Mouse (Mus musculus): ENCODE data around the gene Sds.

Gene Sds

GRCm38 (mm10) chr5:120439887-120440670, 36.2 kb upstream of the Sds start:
- no peak for DNase-seq (ENCODE audit: extremely low read depth, low read depth)

- peak; percentile 60 for DNase-seq (ENCODE audit: extremely low read depth, low read depth)
These were observed 35.6 kb upstream of the Sds start for GRCm38 (mm10) chr5:120440733-120441132.

DNA sequence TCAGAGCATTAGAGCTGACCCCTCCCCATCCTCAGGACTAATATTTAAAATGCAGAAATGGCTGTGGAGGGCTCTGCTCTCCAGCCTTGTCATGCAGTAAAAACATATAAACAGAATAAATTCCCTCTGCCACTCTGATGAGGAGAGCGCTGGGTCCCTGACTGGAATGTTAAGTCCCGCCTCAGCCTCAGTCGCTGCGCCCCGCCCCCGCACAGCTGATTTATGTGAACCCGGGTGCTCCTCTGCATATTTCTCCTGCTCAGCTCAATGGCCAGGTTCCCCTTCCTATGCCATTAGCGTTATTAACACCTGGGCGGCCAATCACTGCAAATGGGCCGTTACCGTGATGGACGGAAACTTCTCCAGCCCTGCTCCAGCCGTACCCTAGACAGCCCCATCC, 29.0 kb upstream of the Sds start:
- DNase-seq (ENCODE audit: extremely low read depth, low read depth) = no peak

GRCm38 (mm10) chr5:120454756-120455337, 21.5 kb upstream of the Sds start:
- DNase-seq (ENCODE audit: extremely low read depth, low read depth) = no peak

- DNase-seq (ENCODE audit: extremely low read depth, low read depth) = no peak
These were observed 20.1 kb upstream of the Sds start for GRCm38 (mm10) chr5:120456253-120456652.

GRCm38 (mm10) chr5:120456841-120457554, 19.3 kb upstream of the Sds start:
- no peak for DNase-seq (ENCODE audit: extremely low read depth, low read depth)

DNA sequence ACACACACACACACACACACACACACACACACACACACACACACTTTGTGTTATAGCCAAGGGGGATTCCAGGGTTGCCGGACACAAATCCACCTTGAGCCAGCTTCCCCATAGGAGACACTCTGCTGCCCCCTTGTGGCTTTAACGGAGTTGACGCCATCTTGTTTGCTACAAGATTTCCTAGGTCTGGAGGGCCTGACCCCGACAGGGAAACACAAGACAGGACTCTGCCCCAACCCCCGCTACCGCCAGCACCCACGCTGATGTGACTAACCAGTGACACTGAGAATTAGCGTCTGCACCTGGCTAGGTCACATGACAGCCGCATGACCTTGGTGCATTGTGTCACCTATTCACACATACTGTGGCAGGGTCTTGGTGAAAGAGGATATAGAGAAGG, 18.7 kb upstream of the Sds start:
- DNase-seq (ENCODE audit: extremely low read depth, low read depth) = no peak

GRCm38 (mm10) chr5:120459133-120459532, 17.2 kb upstream of the Sds start:
- DNase-seq (ENCODE audit: extremely low read depth, low read depth) = no peak

DNA sequence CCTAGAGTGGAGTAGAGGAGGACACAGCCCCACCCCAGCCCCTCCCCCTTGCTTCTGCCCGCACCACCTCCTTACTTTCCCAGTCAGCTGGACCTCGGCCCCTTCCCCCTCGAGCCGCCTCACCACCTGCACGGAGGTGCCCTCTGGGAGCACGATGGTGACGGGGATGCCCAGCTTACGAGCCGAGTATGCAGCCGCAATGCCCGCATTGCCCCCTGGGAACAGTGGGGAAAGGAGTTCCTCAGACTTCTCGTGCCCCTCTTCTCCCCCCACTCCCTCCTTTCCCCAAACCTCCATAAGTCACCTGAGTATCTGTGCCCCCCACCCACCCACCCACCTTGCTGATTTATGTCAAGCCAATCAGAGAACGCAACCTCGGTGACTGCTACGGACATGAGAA, 14.4 kb upstream of the Sds start:
- DNase-seq (ENCODE audit: extremely low read depth, low read depth) = no peak

GRCm38 (mm10) chr5:120464321-120464720, 12.0 kb upstream of the Sds start:
- no peak for DNase-seq (ENCODE audit: extremely low read depth, low read depth)

DNA sequence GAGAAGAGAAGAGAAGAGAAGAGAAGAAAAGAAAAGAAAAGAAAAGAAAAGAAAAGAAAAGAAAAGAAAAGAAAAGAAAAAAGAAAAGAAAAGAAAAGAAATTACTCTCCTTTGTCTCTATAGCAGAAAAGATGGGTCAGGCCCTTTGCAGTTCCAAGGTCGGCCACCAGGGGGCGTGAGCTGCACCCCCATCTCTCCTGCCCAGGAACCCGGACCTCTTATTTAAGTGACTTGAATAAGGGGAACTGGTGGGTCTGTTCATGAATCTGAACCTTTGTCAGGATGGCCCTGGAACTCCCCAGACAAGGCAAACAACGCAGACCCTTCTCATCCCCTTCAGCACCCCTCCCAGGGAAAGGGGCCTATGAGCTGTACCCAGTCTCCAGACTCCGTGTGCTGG, 11.3 kb upstream of the Sds start:
- DNase-seq (ENCODE audit: extremely low read depth, low read depth) = no peak

- DNase-seq (ENCODE audit: extremely low read depth, low read depth) = peak; percentile 98
These were observed 10.5 kb upstream of the Sds start for GRCm38 (mm10) chr5:120465860-120466259.

DNA sequence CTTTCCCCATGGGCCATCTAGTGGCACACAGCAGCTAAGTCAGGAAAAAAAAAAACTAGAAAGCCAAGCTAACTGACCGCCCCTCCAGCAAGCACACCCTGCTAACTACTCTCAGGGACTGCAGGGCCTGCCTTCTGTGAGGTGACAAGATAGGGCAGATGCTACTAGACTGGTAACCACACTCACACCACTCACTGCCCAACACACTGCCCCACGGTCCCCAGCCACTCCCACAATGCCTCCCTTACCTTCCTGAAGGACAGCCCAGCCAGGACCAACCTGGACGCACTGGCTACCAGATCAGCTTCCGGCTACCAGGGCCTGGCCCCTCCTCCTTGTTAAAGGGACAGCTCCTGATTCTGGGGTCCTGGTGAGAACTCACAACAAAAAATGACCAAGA, 9.3 kb upstream of the Sds start:
- peak; percentile 38 for DNase-seq (ENCODE audit: extremely low read depth, low read depth)

GRCm38 (mm10) chr5:120468336-120468735, 8.0 kb upstream of the Sds start:
- DNase-seq (ENCODE audit: extremely low read depth, low read depth) = no peak

DNA sequence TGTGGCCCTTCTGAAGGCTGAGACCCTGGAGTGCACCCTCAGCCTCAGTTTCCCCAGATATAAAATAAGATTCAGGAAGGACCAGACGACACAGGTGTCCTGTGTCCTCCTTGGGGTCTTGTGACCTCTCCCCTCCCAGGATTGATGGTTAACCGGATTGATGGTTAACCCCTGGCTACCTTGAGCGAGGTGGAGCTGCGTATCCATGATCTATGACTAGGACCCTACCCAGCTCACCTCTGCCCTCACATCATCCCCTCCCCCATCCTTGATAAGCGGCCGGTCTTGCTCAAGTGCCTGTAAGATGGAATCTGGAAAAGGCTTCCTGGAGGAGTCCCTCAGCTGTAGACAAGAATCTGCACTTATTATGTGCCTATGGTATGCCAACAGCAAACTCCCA, 7.5 kb upstream of the Sds start:
- no peak for DNase-seq (ENCODE audit: extremely low read depth, low read depth)

DNA sequence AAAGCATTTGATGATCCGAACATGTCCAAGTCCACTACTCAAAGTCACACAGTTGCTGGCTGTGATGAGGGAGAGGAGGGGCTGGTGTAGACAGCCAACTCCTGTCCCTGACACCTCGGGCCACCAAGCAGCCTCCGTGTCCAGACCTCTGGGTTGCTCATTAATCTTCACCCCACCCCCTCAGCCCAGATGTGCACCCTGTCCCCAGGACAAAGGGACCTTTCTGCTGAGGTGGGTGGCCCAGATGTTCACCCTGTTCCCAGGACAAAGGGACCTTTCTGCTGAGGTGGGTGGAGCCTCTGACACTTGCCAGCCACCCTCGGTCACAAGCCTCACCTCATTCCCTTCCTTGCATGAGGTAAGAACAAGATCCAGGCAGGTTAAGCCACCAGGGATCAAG, 4.8 kb upstream of the Sds start:
- no peak for DNase-seq (ENCODE audit: extremely low read depth, low read depth)

DNA sequence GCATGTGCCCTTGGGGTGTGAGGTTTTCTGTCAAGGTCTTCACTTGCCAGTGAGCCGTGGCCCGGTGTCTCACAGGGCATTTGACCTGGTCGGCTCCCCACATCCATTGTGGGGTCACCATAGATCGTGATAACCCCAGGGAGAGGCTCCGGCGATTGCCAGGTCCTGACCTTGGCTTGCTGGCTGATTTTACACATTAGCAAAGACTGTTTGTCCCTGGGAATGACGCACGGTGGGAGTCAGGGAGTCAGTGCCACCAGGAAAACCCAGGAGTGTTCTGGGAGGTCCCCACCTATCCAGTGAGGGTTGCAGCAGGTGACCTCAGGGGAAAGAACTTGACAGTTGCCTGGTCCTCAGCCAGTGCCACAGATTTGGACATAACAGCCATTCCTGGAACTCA, 3.6 kb upstream of the Sds start, which contains the start of gene Sdsl:
Gene Sdsl, minus strand, starts transcription at position 41 of the 400 bp plus-strand sequence.
- DNase-seq (ENCODE audit: extremely low read depth, low read depth) = no peak

DNA sequence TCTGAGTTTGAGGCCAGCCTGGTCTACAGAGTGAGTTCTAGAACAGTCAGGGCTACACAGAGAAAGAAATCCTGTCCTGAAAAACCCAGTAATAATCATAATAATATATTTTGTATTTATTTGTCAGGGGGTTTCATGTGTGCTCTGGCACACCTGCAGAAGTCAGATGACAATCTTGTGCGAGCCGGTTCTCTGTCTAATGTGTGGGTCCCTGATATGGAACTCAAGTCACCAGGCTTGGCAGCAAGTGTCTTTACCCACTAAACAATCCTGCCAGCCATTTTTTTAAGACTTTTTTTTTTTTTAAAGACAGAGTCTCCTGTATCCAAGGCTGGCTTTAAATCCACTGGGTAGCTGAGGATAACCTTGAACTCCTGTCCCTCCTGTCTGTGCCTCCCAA, 3.0 kb upstream of the Sds start:
- no peak for DNase-seq (ENCODE audit: extremely low read depth, low read depth)

GRCm38 (mm10) chr5:120475861-120476260, 465 bp upstream of the Sds start:
- no peak for DNase-seq (ENCODE audit: extremely low read depth, low read depth)

- DNase-seq (ENCODE audit: extremely low read depth, low read depth) = no peak
These were observed 1.7 kb downstream of the Sds start for GRCm38 (mm10) chr5:120477993-120478392.

- DNase-seq (ENCODE audit: extremely low read depth, low read depth) = no peak
These were observed 3.2 kb downstream of the Sds start for GRCm38 (mm10) chr5:120479538-120479937.

GRCm38 (mm10) chr5:120481205-120481604, 4.9 kb downstream of the Sds start:
- DNase-seq (ENCODE audit: extremely low read depth, low read depth) = no peak

Measured in MEL-GATA-1-ER (cell line).